Mouse (Mus musculus): ENCODE results near the gene Elmo1.

Gene Elmo1

DNA sequence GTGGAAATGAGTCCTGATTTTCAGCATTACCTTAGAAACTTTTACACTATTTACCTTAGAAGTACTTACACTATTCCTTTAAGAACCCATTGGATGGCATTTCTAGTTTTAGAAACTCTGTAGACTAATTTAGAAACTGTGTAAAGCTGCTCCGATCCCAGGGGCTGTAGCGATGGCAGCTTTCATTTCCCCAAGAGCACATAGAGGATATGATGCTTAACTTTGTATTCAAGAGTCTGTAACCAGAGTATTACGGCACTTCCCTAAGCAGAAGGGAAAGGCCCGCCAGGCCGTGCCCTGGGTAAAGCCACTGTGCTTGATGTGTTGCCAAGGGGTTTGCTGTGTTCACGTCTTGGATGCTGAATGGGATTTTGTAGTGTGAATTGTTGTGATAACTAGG, 222.9 kb downstream of the Elmo1 start:
- DNase-seq (ENCODE audit: low spot score in 2 of 2): no peak

DNA sequence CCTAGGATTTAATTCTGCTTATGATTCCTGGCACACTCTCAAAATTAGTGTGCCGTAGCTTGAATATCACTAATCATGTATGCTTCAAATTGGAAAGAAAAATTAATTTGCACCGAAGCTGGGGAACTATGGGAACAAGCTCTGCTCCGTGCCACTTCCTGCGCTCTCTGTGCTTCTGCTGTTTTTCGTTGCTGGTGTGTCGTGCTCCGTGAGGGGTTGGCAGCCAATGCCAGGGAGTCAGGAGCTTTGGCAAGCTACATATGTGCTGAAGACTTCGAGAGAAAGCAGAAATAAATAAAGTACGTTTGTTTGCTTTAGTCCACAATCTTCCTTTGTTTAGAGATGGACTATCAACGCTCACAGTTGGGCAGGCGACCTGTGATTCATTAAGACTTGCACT, 225.7 kb downstream of the Elmo1 start:
- DNase-seq (ENCODE audit: low spot score in 2 of 2): no peak

DNA sequence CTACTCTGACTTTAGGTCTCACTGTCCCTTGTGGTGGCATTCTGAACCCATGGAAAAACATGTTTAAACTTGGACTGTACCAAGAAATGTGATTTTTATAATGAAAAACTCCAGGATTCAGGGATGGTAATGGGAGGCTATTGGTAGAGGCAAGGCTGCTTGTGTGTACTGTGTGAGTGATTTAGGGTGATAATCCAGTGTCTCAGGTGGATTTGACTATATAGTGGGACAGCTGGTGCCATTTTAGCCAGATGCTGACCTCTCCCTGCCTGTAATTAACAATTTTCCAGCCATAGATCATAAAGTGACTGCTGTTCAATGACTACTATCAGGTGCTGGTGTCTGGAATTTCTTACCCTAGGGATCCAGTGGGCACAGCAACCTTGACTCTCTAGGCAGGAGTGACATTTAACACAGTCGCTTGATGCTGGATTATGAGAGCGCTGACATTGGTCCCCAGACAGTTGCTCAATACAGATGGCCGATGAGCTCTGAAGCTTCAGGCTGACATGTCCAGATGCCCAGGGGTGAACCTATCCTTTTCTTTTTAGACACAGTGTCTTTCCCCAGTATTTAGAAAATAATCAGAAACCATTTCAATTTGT, 228.3 kb downstream of the Elmo1 start:
- no peak for DNase-seq (ENCODE audit: low spot score in 2 of 2)

DNA sequence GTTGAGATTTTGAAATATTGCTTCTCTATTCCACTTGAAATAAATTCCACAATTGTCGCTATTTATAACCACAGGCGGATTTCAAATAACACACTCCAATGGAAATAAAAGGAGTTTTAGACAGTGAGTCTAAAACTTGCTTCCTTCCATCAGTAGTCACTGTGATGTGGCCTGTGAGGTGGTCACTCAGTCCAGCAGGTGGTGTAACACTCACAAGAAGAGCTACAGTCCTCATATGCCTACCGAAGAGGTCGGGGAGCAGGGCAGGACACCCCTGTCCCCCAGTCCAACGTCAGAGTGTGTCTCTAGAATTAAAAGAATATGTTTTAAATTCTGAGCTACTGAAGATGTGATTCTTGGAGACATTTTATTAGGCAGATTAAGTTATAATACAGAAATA, 229.8 kb downstream of the Elmo1 start:
- DNase-seq (ENCODE audit: low spot score in 2 of 2): no peak

DNA sequence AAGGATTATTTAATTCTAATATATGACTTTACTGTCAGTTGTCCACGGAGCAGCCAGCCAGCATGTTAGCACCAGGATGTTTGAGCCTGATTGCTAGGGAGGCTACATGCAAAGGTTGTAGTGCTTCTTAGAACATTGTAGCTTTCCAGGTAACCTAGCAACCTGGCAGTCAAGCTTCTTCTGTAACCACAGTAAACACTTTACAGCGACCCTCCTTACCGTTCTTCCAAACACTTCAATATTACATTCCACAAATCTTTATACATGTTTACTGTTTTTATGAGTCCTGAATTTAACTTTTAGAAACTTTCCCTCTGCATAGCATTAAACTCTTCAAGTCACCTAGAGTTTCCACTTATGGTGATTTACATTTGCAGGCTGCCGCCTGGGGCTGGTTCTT, 233.1 kb downstream of the Elmo1 start:
- DNase-seq (ENCODE audit: low spot score in 2 of 2): no peak

DNA sequence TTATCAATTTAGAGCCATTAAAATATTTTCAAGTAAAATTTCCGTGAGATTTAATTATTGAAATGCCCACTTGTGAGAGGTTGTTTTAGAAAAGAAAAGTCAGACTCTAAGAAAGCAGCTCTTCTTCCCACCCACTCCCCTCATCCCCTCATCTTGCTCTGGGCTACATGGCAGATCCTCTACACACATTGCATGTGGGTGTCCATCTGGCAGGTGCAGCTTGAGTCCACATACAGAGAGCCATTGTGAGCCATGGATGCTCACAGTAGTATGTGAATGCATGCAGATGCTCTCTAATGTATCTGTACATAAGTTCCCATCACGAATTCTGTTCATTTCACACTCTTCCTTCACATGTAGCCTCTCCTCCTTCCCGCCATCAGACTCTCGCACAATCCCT, 236.7 kb downstream of the Elmo1 start:
- DNase-seq (ENCODE audit: low spot score in 2 of 2): no peak

DNA sequence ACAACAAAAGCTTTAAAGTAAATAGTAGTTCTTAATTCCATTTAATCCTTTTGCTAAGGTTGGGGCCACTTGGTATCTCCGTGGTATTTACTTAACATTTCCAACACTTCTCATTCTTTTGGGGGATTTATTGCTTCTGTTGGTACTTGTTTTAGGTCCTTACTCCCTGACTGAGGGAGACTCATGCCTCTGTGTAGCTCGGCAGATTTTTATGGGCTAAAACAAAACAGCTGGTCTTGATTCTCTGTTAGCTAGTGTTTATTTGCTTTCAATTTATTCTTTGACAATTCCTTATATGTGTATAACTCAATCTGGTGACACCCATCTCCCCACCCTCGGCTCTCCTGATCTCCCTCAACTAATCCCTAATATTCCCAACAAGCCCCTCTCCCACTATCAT, 237.6 kb downstream of the Elmo1 start:
- no peak for DNase-seq (ENCODE audit: low spot score in 2 of 2)

DNA sequence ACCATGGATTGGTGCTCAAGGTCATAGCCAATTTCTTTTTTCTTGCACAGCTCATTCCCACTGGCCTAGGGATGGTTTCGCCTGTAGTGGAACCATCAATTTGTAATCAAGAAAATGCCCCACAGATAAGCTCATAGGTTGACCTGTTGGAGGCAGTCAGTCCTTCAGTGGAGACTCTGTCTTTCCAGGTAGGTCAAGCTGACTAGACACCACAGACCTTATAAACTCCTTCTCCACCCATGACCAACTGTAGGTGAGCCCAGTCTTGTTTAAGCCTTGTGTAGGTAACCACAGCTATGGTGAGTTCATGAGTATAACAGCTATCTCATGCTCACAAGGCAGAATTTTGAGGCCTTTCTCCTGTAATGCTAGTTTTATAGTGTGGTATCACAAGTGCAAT, 238.3 kb downstream of the Elmo1 start:
- no peak for DNase-seq (ENCODE audit: low spot score in 2 of 2)

DNA sequence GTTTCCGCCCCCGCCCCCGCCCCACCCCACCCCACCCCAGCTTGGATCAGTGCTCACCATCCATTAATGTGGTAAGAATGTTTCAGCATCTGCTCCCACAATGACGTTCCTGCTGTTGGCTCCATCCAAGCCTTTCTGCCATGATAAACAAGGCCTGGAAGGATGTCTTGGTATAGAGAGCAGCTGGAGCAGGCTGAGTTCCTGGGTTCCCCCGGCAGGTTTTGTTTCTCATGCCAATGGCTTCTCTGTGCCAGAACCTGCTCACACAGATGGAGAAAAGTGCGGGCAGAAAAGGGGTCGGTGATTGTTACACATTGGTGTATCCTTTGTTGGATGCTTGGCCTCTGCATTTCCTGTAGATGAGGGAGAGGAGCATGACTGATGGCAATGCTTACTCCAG, 240.6 kb downstream of the Elmo1 start:
- peak in 1 of 2 experiments; percentile 48 for DNase-seq (ENCODE audit: low spot score in 2 of 2)

DNA sequence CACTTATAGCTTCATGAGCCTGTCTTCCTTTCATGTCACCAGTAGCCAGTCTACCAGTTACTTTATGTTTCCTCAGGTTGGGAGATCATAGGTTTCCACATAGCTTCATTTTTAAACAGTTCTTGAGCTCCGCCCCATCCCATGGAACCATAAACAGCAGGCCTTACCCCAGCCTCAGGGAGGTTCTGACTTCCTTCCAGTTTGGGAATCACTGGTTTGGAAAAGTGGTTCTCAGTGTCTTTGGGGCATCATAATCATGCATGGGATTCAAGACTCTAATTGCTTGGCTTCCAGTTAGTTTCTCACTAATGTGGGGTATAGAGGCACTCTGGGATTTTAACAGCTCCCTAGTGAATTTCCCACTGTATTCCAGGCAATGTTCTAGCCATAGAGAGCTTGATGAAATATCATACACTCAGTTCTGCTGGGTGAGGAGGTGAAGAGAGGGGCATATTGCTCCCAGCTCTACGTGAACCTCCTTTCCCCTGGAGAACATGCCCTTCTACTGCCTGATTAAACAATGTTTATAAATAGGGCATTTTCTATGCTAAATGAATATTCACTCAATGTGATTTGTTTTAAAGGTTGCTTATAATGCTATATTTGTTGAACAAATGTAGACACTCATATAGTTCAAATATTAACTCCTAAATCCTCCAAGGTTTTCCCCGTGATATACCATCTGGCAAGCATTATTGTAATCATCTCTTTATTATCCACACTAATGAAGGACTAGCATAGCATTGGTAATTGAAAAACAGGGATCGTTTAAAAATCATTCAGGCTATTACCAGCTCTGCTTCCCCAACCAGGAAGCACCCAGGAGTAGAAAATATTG, 244.9 kb downstream of the Elmo1 start:
- DNase-seq (ENCODE audit: low spot score in 2 of 2): no peak

DNA sequence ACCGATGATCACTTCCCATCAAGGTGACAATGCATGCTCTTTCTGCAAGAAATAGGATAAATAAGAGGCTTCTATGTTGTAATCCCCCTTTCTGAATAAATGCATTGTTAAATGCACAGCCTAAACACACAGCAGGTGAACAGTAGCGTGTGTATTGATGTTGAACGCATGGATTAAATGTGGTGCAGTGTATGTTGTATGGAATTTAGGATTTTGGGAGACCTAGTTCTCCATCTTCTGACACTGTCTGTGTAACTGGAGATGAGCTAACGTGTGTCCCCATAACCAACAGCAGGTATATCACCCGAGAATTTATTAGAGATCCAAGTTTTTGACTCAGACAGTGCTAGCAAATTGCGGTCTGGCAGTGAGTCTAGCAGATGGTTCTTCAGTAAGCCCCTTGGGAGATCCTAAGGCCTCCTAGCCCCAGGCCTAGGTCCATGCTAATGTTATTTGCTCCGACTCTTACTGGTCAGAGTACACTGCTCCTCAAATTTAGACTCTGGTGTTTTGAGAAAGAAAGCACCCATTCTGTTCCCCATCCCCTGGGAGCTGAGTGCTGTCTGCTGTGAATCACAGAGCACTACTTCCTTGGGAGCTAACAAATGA, 245.6 kb downstream of the Elmo1 start:
- no peak for DNase-seq (ENCODE audit: low spot score in 2 of 2)

DNA sequence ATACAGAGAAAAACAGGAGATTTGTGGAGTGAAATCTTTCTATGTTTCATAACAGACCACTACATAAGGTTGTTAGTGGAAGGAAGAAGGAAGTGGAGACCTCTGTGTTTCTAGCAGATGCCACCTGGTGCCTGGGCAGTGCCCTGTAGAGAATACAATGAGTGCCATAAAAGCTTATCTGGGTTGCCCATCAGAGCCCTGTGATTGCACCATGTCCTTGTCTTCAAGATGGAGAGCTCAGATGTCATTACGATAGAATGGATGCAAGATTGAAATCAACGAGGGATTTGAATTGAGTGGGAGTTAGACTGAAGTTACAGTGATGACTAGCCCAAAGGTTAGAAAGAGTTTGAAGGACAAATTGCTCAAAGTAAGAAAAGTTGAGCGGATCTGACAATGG, 252.5 kb downstream of the Elmo1 start:
- no peak for DNase-seq (ENCODE audit: low spot score in 2 of 2)

DNA sequence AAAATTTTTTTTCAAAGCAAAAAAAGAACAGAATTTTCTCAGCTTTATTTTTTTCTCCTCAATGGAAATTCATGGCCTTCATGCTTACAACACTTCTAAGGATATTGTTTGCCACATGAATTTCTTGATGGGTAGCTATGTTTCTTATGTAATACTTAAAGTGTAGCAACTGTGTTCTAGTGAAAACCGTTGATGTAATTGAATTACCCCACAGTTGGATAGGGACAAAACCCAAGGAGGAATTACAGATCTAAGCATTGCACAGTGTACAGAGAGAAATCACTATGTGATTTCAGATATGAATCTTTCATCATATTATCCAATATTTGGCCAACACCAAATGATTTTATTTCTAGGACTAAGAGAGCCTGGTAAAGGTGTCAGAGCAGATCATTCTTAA, 259.4 kb downstream of the Elmo1 start:
- DNase-seq (ENCODE audit: low spot score in 2 of 2): no peak

DNA sequence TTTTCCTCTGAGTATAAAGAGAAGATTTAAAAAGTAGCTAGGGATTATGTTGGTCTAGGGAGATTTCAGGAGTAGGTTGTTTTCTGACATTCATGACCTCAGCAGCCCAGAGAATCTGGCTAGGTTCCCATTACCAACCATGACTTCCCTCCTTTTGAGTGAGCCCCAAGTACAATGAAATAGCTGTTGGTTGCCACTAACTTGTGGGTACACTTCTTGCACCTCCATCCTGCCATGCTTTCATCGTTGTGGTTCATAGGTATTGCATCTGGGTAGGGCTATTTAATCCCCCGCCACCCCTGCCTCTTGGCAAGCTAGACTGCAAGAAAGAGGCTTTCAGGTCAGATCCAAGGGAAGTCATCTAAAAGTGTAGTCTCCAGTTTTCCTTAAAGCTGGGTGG, 262.2 kb downstream of the Elmo1 start:
- DNase-seq (ENCODE audit: low spot score in 2 of 2): no peak

DNA sequence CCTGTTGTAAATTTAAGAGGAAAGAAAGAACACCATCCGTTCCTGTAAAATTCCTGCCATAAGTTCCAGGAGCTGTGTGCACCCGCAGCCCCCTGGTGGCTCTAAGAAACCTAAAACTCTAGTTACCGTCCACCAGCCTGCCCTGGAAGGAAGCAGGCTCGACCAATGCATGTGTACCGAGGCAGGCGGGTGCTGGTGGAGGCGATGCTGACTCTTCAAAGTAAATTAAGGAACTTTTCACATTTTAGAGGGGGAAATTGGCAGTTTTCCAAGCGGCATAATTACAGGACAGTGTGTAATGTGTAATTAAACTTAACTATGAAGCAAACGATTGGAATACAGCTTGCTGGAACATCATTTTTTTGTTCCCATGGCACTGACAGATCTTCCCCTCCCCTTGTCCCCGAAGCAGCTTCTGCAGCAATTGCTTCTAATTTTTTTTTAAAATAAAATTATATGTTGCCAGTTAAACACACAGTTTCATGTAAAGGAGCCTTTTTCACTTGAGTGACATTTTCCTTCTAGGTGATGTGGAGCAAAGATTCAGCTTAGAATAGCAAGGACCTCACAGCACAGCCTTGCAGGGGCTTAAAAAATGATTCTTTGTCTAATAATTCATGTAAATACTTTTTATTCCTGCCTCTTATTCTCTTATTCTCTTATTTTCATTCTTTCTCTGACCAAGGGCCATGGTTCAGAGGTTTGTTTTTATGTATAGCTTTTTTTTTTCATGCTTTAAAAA, 263.6 kb downstream of the Elmo1 start:
- peak in 1 of 2 experiments; percentile 8 for DNase-seq (ENCODE audit: low spot score in 2 of 2)

DNA sequence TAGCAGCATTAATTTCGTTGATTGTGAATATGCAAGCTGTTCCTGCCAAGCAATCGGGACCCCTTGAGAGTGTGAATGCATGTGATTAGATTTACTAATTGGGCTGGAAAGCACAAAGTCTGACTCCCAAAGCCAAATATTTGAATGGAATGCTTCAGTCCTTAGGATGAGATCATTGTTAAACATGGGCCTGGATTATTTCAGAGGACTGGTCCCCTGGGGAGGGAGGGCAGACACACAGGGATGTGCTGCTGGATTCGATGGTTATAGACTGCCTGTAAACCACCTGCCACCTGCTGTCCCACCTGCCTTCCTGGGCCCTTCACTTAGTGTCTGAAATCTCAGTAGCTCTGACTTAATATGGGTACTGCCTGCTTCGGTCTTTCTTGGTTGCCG, 264.2 kb downstream of the Elmo1 start:
- peak in 1 of 2 experiments; percentile 39 for DNase-seq (ENCODE audit: low spot score in 2 of 2)

DNA sequence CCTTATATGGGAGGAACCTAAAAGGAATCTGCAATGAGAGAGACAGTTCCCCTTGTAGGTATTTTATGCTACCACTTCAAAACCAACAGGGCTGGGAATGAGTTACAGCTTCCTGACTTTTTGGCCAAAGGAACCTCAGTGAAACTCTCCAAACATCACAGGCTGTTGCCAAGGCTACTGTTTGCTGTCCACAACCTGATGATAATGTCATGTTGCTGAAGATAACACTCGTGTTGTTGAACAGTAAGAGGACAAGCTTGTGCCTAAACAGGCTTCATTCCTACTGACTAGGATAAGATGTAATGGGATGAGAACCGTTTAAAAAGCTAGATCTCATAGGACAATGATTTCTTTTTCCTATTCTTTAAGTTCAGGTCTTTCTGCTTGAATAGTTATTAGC, 272.1 kb downstream of the Elmo1 start:
- DNase-seq (ENCODE audit: low spot score in 2 of 2): no peak

DNA sequence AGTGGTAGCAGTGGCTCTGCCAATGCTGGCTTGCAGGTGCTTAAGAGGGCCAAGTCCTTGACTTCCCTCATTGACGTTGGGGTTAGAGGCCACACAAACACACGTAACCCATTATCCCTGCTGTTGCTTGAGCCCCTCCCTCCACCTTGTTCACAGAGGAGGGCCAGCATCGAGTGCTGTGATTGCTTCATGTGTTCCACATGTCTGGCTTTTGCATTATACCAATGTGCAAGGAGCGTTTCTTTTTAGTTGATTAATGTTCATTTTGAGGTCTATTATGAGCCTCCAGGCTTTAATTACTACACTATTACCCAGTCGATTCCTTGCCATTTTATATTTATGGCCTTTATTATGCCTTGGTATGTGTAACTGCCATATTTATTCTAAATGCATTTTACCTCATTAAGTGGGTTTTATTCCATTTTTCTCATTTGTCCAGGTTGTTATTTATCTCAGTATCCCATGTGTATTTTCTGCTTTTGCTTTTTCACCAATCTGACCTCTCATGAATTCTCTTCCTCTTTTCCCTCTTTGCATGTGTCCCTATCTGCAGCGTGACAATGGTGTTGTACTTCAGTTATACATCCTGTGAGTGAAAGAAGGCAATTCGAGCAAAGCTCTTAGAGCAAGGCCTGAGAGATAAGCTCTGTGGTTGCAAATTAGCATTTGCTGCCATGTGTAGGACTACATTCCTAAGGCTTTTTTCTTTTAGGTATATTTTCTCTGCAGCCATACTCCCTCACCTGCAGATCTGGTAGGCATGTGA, 275.6 kb downstream of the Elmo1 start:
- DNase-seq (ENCODE audit: low spot score in 2 of 2): no peak

DNA sequence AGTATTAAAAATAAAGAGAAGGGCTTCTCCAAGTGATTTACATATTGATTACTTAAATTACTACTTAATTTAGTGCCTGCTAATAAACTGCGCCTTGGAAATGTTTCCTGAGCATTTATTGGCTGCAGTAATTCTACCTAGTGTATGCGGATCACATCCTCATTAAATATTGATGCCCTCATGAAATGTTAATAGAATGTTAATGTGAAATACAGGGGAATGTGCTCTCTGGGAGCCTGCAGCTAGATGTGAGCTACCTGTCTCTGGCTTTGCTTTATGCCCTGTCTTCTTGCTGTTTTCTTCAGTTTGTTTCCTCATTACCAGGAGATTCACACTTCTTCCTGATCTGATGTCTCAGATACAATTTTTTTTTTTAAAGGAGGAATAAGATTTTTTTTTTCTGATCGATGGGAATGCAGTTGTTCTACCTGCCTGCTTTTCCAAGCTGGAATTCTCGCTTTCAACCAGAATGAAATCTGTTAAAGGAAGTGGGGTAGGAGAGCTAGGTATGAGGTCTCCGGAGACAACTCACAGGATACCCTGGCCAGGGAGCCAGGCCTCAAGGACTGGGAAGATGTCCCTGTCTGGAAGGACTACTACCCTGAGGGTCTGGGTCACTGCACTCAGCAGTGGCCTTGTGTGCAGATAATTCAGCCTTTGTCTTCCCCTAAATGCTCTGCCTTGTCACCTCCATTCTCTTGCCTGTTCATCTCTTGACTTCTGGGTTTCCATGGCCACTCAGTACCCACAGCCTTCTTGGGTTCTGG, 279.8 kb downstream of the Elmo1 start:
- DNase-seq (ENCODE audit: low spot score in 2 of 2): no peak

DNA sequence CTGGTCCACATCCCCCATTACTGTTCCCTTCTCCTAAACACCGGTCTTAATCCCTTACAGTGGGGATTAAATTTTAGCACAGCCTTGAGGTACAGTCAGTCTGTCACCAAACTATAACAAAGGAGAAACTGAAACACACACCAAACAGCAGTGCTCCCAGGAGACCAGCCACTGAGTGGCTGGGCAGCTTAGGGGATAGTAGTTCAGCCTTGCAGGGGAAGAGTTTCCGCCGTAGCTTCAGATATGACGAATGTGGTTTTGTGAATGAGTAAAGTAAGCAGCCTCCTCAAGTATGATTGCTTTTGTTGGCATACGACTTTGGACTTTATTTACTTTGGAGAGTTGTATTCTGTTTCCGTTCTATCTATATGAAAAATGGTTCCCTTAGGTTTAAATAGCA, 281.1 kb downstream of the Elmo1 start:
- no peak for DNase-seq (ENCODE audit: low spot score in 2 of 2)

DNA sequence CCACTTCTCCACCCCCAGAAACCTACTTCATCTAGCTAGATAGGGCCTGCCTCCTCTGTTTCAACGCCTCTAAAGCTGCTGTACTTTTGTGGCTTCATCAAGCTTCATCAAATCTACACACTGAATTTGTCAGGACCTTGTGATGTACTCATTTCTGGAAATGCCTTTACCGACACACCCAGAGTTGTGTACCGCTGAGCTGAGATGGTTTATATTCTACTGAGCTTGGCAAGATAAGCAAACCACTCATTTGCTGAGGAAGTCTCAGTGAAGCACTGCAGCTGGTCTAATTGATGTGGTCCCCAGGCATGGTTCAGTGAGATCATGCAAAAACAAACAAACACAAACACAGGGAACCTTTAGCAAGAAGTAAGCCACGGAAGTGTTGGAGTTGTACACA, 281.9 kb downstream of the Elmo1 start:
- no peak for DNase-seq (ENCODE audit: low spot score in 2 of 2)

Data from cerebellum, postnatal 4 days (tissue).